Mouse (Mus musculus) limb, embryonic 13.5 days (tissue): ENCODE measurements around the gene Cpz. TPM values are rescaled to one million over a fixed set of nuclear protein-coding genes. Genes with fewer than 3 reads are reported as not detected.

Source experiments
- ATAC-seq: fragments of 200-750 bp; cut with Nextera tagmentation; 2 replicates; pipeline ENCODE4 v1.8.0; 2017; ENCODE audit warnings: low read depth, moderate number of reproducible peaks, moderate TSS enrichment; ENCODE audit not compliant: low FRiP score
- H3K27ac ChIP-seq: fragments of 300-500 bp; sonication (generic); 2 replicates; pipeline ENCODE4 v1.5.1; 2015; ENCODE audit warnings: inconsistent platforms, mild to moderate bottlenecking, moderate library complexity
- H3K27me3 ChIP-seq: fragments of 300-500 bp; sonication (generic); 2 replicates; pipeline ENCODE4 v1.6.1; 2015; ENCODE audit warnings: mild to moderate bottlenecking, inconsistent platforms
- H3K36me3 ChIP-seq: fragments of 300-500 bp; sonication (generic); 2 replicates; pipeline ENCODE4 v1.6.1; 2015; ENCODE audit warnings: inconsistent platforms, mild to moderate bottlenecking, moderate library complexity
- H3K4me1 ChIP-seq: fragments of 300-500 bp; sonication (generic); 2 replicates; pipeline ENCODE4 v1.6.1; 2015; ENCODE audit warnings: inconsistent platforms
- H3K4me2 ChIP-seq: fragments of 300-500 bp; sonication (generic); replicated peaks from 2 replicates; pipeline ENCODE4 v1.6.1; 2015; ENCODE audit warnings: inconsistent platforms, mild to moderate bottlenecking, moderate library complexity
- H3K4me3 ChIP-seq: fragments of 300-500 bp; sonication (generic); 2 replicates; pipeline ENCODE4 v1.5.1; 2015; ENCODE audit warnings: moderate library complexity, mild to moderate bottlenecking, inconsistent platforms
- H3K9ac ChIP-seq: fragments of 300-500 bp; sonication (generic); 2 replicates; pipeline ENCODE4 v1.6.1; 2015; ENCODE audit warnings: mild to moderate bottlenecking, inconsistent platforms
- H3K9me3 ChIP-seq: fragments of 300-500 bp; sonication (generic); 2 replicates; pipeline ENCODE4 v1.6.1; 2016; ENCODE audit warnings: inconsistent platforms
- WGBS: fragments of 180-500 bp; shearing (Covaris S2); methylation state at CpG from one replicate; pipeline ENCODE4 v1.1.7; 2015; 5-methylcytosine and 5-hydroxymethylcytosine counted together
- polyA plus RNA-seq: library from polyadenylated mRNA; unstranded; fragments of >200 nt; fragmentation: Nextera tagmentation; extraction: Ambion mirVana; gene quantifications from 2 replicates; pipeline ENCODE4 v1.2.1, GENCODE M21; 2015

Cpz gene
- polyA plus RNA-seq, 1 experiment from 2014 or later: 1.6 TPM

DNA sequence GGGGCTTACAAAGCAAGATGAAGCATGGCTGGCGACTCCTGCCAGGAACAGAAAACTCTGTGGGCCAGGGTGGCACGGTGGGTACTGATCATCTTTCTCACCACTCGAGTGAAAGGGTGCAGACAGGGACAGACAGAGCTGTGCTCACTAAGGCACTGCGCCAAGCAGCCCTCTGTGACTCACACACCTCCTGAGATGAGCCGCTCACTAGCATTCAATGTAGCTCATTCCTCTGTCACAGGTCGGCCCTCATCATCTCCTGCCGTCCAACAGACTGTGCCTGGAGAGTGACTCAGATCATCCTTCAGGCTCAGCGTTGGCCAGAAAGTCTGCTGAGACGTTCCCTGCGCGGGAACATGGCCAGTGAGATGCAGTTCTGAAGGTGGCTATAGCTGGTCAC is 8.7 kb downstream of the Cpz start:
- no peaks in the 10 kb centered on the region for H3K36me3 ChIP-seq
- no peak overlapping the region for H3K4me3 ChIP-seq
- H3K4me2 ChIP-seq: no peak overlapping the region
- no peak for ATAC-seq
- H3K27me3 ChIP-seq: peaks cover 16% of the 10 kb centered on the region
- no peak overlapping the region for H3K9ac ChIP-seq
- no peaks in the 10 kb centered on the region for H3K9me3 ChIP-seq
- H3K27ac ChIP-seq: no peak overlapping the region
- H3K4me1 ChIP-seq: no peaks in the 10 kb centered on the region
- WGBS: 79% methylated on average over 11 of the region's 11 CpGs

DNA sequence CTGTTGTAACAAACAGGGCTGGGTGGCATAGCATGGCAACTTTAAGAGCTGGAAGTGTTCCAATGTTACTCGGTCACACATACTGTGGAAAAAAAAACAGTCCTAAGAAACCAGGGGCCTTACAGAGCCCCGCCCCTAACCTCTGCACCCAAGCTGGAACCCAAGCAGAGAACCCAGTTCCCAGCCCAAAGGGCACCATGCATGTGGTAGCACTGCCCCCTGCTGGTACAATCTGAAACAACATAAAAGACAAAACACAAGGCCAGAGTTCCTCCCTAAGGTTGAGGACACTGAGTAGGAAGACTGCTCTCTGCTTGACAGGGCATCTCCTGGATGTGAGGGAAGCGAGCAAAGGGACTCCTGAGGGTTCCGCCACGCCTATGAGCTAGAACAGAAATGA is 14.9 kb downstream of the Cpz start:
- peaks cover 25% of the 10 kb centered on the region for H3K27me3 ChIP-seq
- no peak overlapping the region for H3K27ac ChIP-seq
- H3K9ac ChIP-seq: no peak overlapping the region
- no peaks in the 10 kb centered on the region for H3K36me3 ChIP-seq
- no peaks in the 10 kb centered on the region for H3K9me3 ChIP-seq
- 19% methylated on average over 5 of the region's 5 CpGs for WGBS
- no peaks in the 10 kb centered on the region for H3K4me1 ChIP-seq
- no peak overlapping the region for H3K4me3 ChIP-seq
- H3K4me2 ChIP-seq: no peak overlapping the region
- no peak for ATAC-seq

DNA sequence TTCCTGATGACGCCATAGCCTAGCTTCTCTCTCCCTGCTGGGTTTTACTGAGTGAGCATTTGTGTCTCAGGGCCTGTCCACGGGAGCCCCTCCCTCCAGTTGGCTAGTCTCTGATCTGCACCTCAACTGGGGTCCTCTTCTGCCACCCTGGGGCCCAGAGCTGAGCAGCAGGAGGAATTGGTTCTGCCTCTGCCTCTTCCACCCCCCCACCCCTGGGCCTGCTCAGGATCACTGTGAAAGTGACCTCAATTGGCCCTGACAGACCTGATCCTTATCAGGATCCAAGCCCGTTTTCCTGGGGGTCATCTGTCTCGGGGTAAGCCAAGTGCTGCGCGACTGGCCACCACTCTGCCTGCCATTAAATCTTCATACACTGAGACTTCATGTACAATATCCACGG is 20.5 kb downstream of the Cpz start:
- Histone ChIP-seq H3K4me2 (no peak overlapping the region), H3K27ac (no peak overlapping the region), H3K9me3 (no peaks in the 10 kb centered on the region), H3K36me3 (no peaks in the 10 kb centered on the region), H3K4me3 (no peak overlapping the region), H3K4me1 (no peaks in the 10 kb centered on the region), H3K27me3 (peaks cover 37% of the 10 kb centered on the region), H3K9ac (no peak overlapping the region)
- no peak for ATAC-seq
- WGBS: 40% methylated on average over 7 of the region's 7 CpGs

DNA sequence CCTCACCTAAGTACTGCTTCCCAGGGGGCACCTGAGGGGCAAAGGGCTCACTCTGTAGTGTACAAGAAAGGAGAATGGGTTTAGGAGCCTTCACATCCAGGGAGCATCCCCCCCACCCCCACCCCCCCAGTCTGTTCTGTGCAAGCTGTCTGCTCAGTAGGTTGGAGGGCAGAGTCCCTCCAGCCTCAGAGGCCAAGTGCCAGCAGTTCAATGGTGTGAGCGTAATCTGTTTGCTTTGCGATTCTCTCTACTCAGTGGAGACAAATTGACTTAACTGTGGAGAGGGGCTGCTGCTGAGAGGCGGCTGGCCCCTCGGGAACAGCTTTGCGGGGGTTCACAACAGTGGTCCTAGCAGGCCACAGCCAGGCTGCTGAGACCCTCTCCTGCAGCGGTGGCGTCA is 28.2 kb downstream of the Cpz start:
- Histone ChIP-seq H3K36me3 (no peaks in the 10 kb centered on the region), H3K27ac (no peak overlapping the region), H3K4me2 (no peak overlapping the region), H3K9ac (no peak overlapping the region), H3K4me1 (peaks cover 20% of the 10 kb centered on the region), H3K27me3 (peaks cover 46% of the 10 kb centered on the region), H3K4me3 (no peak overlapping the region), H3K9me3 (no peaks in the 10 kb centered on the region)
- 54% methylated on average over 7 of the region's 7 CpGs for WGBS
- ATAC-seq: no peak

DNA sequence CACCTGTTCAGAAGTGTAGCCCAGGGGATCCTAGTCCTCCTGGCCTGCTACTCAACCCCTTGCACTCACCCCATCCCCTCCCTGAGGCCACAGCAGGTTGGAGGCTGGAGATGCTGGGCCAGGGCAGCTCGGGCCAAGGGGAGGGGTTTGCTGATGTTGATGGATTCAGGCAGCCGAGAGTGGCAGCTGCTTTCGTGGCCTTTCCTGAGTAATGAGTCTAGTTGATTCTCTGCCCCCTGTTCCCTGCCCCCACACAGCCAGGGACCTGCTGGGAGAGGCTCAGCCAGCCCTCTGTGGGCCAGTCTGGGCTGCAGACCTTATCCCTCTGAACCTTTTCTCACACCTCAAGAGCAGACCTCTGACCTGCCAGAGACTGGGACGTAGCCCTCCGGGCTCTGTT is 29.5 kb downstream of the Cpz start:
- H3K36me3 ChIP-seq: no peaks in the 10 kb centered on the region
- no peaks in the 10 kb centered on the region for H3K9me3 ChIP-seq
- H3K27me3 ChIP-seq: peaks cover 53% of the 10 kb centered on the region
- H3K4me3 ChIP-seq: no peak overlapping the region
- no peak for ATAC-seq
- 11% methylated on average over 5 of the region's 5 CpGs for WGBS
- H3K4me2 ChIP-seq: no peak overlapping the region
- no peak overlapping the region for H3K9ac ChIP-seq
- no peak overlapping the region for H3K27ac ChIP-seq
- peaks cover 20% of the 10 kb centered on the region for H3K4me1 ChIP-seq

DNA sequence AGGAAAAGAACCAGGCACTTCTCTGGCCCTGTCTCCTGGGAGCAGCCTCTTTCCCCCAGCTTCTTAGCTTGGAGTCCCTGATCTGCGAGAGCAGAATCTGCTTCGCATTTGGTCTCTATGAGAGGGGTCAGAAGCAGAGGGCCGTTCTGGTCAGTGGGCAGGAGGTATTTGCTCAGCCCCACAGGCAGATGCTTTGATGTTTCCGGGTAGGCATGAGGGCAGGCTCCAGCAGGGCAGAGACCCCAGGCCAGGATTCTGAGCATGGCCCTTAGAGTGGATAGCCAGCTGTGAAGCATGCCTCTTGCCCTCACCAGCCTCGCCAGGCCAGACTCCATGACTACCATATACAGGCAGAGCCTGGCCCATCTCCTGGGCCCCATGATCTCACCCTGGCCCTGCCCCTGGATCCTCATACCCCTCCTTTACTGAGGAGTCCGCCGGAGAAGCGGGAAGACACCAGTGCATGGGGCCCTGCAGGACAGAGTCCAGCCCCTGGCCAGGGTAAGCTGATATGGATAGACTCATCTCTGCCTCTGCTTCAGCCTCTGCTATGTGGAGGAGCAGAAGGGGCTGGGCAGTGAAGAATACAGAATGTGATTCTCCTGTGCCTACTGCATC is 30.6 kb downstream of the Cpz start:
- Histone ChIP-seq H3K36me3 (no peaks in the 10 kb centered on the region), H3K4me2 (no peak overlapping the region), H3K9me3 (no peaks in the 10 kb centered on the region), H3K27ac (no peak overlapping the region), H3K27me3 (peaks cover 61% of the 10 kb centered on the region), H3K4me1 (peaks cover 20% of the 10 kb centered on the region), H3K9ac (no peak overlapping the region), H3K4me3 (no peak overlapping the region)
- 35% methylated on average over 8 of the region's 8 CpGs for WGBS
- ATAC-seq: no peak

DNA sequence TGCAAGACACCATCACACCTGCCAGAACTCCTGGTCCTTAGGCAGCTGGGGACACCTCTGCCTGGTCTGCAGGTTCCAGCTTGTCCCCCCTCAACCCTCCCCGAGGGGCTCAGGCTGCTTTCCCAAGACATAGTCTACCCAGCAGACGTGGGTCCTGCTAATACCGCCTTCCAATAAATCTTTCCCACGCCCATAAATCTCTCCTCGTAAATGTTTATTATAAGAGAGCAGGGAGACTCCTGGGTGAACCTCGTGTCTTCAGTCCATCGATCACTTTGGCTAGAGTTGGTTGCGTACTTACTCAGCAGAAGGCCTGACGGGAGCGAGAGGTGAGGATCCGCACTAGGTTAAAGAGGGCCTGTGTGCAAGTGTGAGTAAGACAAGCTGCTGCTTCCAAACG is 31.7 kb downstream of the Cpz start:
- peak; percentile 32; the same call in 1 of the 2 replicates for ATAC-seq
- Histone ChIP-seq H3K9ac (no peak overlapping the region), H3K9me3 (no peaks in the 10 kb centered on the region), H3K27ac (no peak overlapping the region), H3K27me3 (peaks cover 72% of the 10 kb centered on the region), H3K4me1 (peaks cover 20% of the 10 kb centered on the region), H3K4me3 (no peak overlapping the region), H3K36me3 (no peaks in the 10 kb centered on the region), H3K4me2 (no peak overlapping the region)
- WGBS: 21% methylated on average over 12 of the region's 12 CpGs

DNA sequence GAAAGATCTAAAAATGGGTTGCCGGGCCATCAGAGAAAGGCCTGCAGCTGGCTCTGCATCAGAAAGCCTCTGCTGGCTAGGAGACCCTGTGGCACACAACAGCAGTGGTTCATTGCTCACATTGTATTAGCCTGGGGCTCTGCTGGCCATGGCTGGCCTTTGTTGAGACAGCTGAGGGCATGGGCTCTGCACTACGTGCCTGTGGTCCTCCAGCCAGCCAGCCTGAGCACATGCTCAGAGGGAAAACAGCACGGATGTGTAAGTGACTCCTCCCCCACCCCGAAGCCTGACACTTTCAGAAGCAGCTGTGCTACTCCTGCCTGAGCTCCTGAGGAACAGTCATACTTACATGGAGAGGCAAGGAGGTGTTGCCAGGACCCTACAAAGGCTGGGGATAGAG is 46.0 kb downstream of the Cpz start:
- Histone ChIP-seq H3K4me2 (no peak overlapping the region), H3K9ac (no peak overlapping the region), H3K9me3 (no peaks in the 10 kb centered on the region), H3K27me3 (peaks cover 41% of the 10 kb centered on the region), H3K4me1 (peaks cover 19% of the 10 kb centered on the region), H3K4me3 (no peak overlapping the region), H3K27ac (no peak overlapping the region; the same call in 1 of the 2 replicates), H3K36me3 (no peaks in the 10 kb centered on the region)
- ATAC-seq: no peak
- 26% methylated on average over 4 of the region's 4 CpGs for WGBS

DNA sequence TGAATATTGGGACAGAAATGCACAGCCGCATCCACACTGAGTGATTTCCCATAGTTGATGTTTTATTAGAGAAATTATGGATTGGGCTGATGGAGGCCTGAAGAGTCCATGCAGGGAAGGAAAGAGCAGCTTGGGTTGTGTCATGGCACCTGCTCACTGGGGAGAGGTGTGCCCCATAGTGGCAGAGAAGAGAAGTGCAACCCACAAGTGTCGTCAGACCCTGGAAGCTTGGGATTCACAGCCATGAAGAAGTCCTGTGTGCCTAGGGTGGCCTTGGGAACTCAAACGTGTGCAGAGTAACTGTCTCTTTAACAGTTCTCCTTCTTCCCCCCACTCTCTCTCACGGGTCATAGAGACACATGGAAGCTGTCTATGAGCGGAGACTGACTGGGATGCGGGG is 50.3 kb downstream of the Cpz start:
- peaks cover 16% of the 10 kb centered on the region for H3K4me1 ChIP-seq
- peaks cover 40% of the 10 kb centered on the region for H3K27me3 ChIP-seq
- H3K4me2 ChIP-seq: no peak overlapping the region
- no peaks in the 10 kb centered on the region for H3K9me3 ChIP-seq
- H3K27ac ChIP-seq: no peak overlapping the region
- no peaks in the 10 kb centered on the region for H3K36me3 ChIP-seq
- no peak for ATAC-seq
- WGBS: 41% methylated on average over 6 of the region's 6 CpGs
- H3K9ac ChIP-seq: no peak overlapping the region
- H3K4me3 ChIP-seq: no peak overlapping the region

DNA sequence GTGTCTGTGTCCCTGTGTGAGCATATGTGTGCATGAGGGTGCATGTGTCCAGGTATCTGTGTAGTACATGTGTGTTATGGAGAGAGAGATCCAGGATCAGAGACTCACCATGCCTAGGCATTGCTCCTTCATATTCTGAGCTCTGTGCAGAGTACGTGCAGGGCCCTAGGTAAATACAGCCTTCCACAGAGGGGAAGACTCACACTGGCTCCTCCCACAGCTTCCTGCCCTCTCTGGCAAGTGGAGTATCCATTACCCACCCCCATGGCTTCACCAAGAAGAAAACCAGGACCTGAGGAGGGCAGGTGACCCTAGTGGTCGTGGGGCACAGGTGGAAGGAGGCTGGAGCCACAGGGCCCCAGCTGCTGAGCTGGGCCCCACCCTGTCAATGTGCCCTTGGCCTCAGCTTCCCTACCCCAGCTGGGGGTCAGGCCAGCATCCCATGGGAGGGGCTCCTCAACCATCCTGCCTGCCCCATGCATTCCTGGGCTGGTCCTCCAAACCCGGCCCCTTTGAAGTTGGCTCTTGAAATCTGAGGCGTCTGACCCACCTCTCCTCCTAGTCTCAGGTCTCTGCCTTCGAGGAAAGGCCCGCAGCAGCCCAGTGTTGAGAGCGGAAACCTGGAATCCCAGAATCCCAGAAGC is 54.5 kb downstream of the Cpz start:
- no peak overlapping the region for H3K4me2 ChIP-seq
- WGBS: 16% methylated on average over 7 of the region's 7 CpGs
- H3K9me3 ChIP-seq: no peaks in the 10 kb centered on the region
- peaks cover 8% of the 10 kb centered on the region for H3K4me1 ChIP-seq
- no peak for ATAC-seq
- no peaks in the 10 kb centered on the region for H3K36me3 ChIP-seq
- H3K27ac ChIP-seq: no peak overlapping the region
- no peak overlapping the region for H3K4me3 ChIP-seq
- H3K27me3 ChIP-seq: peaks cover 50% of the 10 kb centered on the region
- H3K9ac ChIP-seq: no peak overlapping the region

DNA sequence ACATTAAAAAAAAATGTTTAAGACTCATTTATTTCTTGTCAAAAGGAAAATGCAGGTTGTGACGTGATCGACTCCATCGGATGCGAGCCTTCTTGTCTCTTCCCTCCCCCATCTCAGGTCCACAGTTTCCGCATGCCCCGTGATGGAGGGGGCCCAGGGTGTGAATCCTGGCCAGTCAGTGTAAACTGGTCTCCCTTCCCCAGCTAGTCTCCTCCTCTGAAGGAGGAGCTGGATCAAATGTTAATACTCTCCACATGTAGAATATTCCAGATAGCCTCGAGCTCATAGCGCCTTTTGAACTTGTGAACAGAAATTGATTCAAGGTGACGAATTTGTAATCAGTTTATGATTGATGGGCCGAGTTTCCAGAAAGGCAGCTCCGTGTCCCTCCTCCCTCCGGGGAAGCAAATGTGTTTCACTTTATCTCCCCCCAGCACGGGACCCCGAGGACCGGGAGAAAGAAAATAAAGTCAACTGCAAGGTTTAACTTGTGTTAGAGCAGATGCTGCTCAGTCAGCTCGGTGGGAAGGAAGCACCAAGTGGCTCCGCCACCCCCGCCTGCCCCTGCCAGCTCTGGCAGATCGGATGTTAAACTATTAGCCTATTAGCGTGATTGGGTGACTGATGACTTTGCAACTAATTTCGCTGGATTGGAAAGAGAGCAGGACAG is 59.4 kb downstream of the Cpz start:
- peak overlapping the region; percentile 52 for H3K4me2 ChIP-seq
- peaks cover 63% of the 10 kb centered on the region for H3K27me3 ChIP-seq
- H3K9me3 ChIP-seq: no peaks in the 10 kb centered on the region
- 9% methylated on average over 21 of the region's 21 CpGs for WGBS
- peaks cover 16% of the 10 kb centered on the region for H3K4me1 ChIP-seq
- H3K27ac ChIP-seq: no peak overlapping the region; the same call in 1 of the 2 replicates
- H3K9ac ChIP-seq: 0 out of 2 replicates have a peak overlapping the region, but pooled peaks have one; percentile 32
- H3K36me3 ChIP-seq: no peaks in the 10 kb centered on the region
- no peak overlapping the region for H3K4me3 ChIP-seq
- ATAC-seq: 0 out of 2 replicates have a peak, but pooled peaks have one; percentile 67

DNA sequence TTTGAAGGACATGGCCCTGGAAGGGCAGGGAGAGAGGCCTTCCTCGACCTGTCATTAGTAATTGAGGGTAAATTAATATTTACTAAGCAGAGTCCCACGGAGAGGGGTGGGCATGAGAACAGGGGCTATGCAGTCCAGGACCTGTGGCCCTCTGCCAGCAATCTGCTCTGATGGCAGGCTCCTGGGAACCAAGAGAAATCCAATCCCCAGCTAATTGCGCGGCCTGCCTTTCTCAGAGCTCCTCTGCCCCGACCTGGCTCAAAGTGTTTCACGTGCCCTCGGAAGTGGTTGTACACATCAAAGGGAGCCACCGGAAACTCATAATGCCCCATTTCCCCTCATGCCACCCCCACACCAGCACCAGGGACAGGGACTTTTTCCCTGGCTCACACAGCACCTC is 63.4 kb downstream of the Cpz start:
- H3K27me3 ChIP-seq: peaks cover 44% of the 10 kb centered on the region
- H3K27ac ChIP-seq: no peak overlapping the region
- no peak overlapping the region for H3K4me3 ChIP-seq
- H3K9me3 ChIP-seq: no peaks in the 10 kb centered on the region
- peaks cover 16% of the 10 kb centered on the region for H3K4me1 ChIP-seq
- no peak for ATAC-seq
- H3K9ac ChIP-seq: no peak overlapping the region
- no peaks in the 10 kb centered on the region for H3K36me3 ChIP-seq
- H3K4me2 ChIP-seq: no peak overlapping the region
- WGBS: 7% methylated on average over 6 of the region's 8 CpGs
